Mouse (Mus musculus): ENCODE data around the gene Gsta3. TPM values are rescaled to one million over a fixed set of nuclear protein-coding genes. Genes with fewer than 3 reads are reported as not detected.

The Gsta3 gene
- total RNA-seq, 2 experiments from 2014 or later = 0.52 to 2.4 TPM

DNA sequence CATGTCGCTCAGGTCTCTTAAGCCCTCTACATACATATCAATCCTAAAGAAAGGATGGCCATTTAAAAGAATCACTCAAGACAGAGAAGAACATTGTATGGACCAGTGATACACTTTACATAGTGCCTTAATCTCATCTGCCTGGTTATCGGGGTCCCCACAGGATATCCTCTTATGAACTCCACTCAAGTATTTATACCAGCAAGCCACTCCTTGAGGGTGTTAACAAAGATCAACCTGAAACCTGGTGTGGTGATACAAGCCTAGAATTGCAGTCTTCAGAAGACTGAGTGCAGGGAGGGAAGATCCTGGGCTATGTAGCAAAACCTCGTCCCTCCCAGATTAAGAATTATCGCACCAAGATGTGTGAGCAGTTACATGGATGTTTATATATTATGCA lies 51.0 kb downstream of the Gsta3 start:
- DNase-seq (ENCODE audit: low spot score in 2 of 2) = no peak
- intact Hi-C loops (cut with DNase I) = no loop called here

- no peak for DNase-seq (ENCODE audit: low spot score in 2 of 2)
- intact Hi-C loops (cut with DNase I) = no loop called here
Observed at GRCm38 (mm10) chr1:21292590-21292989, 52.2 kb downstream of the Gsta3 start.

DNA sequence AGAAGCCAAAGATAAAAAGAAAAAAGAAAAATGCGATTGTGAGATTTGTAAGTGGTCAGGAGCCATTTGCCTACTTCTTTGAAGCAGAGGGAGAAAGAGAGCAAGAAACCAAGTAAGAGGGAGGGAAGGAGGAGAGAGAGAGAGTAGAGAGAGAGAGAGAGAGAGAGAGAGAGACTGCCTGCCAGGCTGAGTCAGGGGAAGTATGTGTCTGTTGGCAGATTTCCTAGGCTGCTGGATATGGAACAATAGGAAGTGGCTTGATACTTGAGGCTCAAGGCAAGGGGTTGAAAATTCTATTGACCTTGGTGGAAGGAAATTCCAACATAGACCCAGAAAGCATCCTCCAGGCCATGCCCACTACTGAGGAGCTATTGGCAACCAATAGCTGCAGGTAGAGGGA lies 55.8 kb downstream of the Gsta3 start:
- intact Hi-C loops (cut with DNase I) = no loop called here
- no peak for DNase-seq (ENCODE audit: low spot score in 2 of 2)

DNA sequence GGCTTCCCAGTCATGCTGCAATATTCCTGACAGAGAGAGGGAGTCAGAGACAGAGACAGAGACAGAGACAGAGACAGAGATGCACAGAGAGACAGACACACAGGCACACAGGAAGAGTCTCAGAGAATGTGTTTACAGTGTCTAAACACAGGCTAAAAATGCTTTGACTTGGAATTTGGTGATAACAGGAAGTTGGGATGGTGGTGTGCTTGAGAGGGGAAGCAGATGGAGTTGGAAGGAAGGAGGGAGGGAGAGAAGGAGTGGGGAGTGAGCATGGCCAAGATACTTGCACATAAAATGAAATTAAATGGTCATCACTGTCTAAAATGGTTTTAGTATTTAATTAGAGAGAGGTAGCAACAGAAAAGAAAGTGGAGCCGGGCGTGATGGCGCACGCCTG lies 57.7 kb downstream of the Gsta3 start:
- intact Hi-C loops (cut with DNase I) = no loop called here
- DNase-seq (ENCODE audit: low spot score in 2 of 2) = no peak

GRCm38 (mm10) chr1:21299826-21300225 lies 59.4 kb downstream of the Gsta3 start:
- intact Hi-C loops (cut with DNase I) = no loop called here
- no peak for DNase-seq (ENCODE audit: low spot score in 2 of 2)

DNA sequence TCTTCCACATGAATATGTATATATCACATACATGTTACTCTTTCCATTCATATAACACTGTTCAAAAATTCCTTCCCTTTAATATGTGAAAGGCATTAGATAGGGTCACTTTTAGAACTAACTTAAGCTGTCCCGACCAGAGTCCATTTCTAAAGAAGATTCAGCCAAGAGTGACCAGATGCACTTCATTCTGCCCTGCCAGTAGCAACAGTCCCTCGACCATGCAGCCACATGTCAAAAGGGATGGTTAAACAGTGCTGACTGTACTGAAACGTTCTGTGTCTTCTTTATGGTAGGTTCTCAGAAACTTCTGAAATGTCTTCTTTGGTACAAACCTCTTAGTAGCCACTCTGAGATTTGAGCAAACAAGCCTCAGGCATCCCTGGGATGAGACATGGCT lies 61.3 kb downstream of the Gsta3 start:
- intact Hi-C loops (cut with DNase I) = no loop called here
- DNase-seq (ENCODE audit: low spot score in 2 of 2) = no peak

GRCm38 (mm10) chr1:21304174-21304573 lies 63.8 kb downstream of the Gsta3 start:
- DNase-seq (ENCODE audit: low spot score in 2 of 2) = no peak
- intact Hi-C loops (cut with DNase I) = no loop called here

DNA sequence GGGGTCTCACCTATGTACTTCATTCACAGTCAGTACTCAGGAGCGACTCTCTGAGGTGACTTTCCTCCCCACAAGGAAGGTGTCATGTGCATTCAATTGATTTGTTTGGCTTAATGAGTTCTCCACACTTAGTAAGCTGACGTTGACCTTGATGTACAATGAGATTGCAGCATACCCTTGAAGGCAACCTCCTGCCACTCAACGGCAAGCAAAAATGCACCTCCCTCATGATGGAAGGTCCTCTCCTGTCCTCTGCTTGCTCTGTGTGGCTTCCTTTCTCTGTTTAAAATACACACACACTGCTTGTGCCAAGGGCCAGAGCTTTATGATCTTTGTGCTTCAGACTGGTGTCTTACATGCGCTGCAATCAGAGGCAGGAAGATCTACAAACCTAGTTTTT lies 64.3 kb downstream of the Gsta3 start:
- DNase-seq (ENCODE audit: low spot score in 2 of 2) = no peak
- intact Hi-C loops (cut with DNase I) = no loop called here

DNA sequence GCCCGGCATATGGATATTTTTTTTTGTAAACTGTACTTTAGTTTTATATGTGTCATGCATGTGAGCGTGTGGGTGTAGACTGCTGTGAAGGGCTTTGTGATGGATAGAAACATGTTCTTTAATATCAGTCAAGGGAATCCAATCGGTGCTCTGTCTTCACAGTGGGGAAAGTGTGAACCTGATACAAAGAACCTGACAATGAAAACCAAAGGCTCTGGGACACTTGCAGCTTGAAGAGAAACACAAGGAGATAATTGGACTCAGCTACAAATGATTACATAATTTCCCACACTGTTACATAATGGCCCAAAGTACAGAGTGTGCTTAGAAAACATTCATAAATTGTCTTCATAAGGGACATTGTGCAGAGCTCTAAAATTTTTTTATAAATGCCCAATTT lies 65.1 kb downstream of the Gsta3 start:
- DNase-seq (ENCODE audit: low spot score in 2 of 2) = no peak
- intact Hi-C loops (cut with DNase I) = no loop called here

- no peak for DNase-seq (ENCODE audit: low spot score in 2 of 2)
- intact Hi-C loops (cut with DNase I) = no loop called here
Observed at GRCm38 (mm10) chr1:21314336-21314735, 73.9 kb downstream of the Gsta3 start.

Other genes starting within 250 kb of the Gsta3 start
- gene Tram2, start 161.4 kb upstream of the Gsta3 start, total RNA-seq (2021) = 1 to 10 TPM in 1 of 2 experiments, under 1 TPM in 1; 0.81 to 1.3 TPM
- gene Tmem14a, start 22.0 kb upstream of the Gsta3 start, total RNA-seq (2021) = 10 to 100 TPM; 40.4 to 50.9 TPM
- gene Khdc1a, start 109.1 kb downstream of the Gsta3 start, total RNA-seq (2021) = not detected
- gene Khdc1c, start 127.7 kb downstream of the Gsta3 start, total RNA-seq (2021) = not detected
- gene Khdc1b, start 143.0 kb downstream of the Gsta3 start, total RNA-seq (2021) = not detected

All from left cerebral cortex, postnatal 36 days (tissue).